Mouse (Mus musculus) midbrain, embryonic 11.5 days (tissue): ENCODE measurements around the gene Stk16. TPM values are rescaled to one million over a fixed set of nuclear protein-coding genes. Genes with fewer than 3 reads are reported as not detected.
"Not testable (repeated sequence)": the region's sequence is repeated elsewhere in the genome, so short reads cannot be mapped to it uniquely, and the experiment has no call there.

Experiments
- ATAC-seq: fragments of 200-750 bp; cut with Nextera tagmentation; 2 replicates; pipeline ENCODE4 v1.8.0; 2017; ENCODE audit warnings: moderate TSS enrichment, moderate library complexity; ENCODE audit not compliant: low FRiP score
- DNase-seq: peaks from one replicate; pipeline ENCODE4 v3.0.0; 2015; ENCODE audit warnings: low spot score; ENCODE audit errors: missing footprints
- H3K27ac ChIP-seq: fragments of 300-500 bp; sonication (generic); 2 replicates; pipeline ENCODE4 v1.5.1; 2014; ENCODE audit warnings: low read depth, low read length
- H3K27me3 ChIP-seq: fragments of 300-500 bp; sonication (generic); 2 replicates; pipeline ENCODE4 v1.6.1; 2014; ENCODE audit warnings: mild to moderate bottlenecking, low read length, moderate library complexity, mixed read lengths; ENCODE audit not compliant: control insufficient read depth, insufficient read depth
- H3K36me3 ChIP-seq: fragments of 300-500 bp; sonication (generic); 2 replicates; pipeline ENCODE4 v1.6.1; 2014; ENCODE audit warnings: mild to moderate bottlenecking, low read length, moderate library complexity, mixed read lengths; ENCODE audit not compliant: control insufficient read depth, insufficient read depth
- H3K4me1 ChIP-seq: fragments of 300-500 bp; sonication (generic); 2 replicates; pipeline ENCODE4 v1.6.1; 2014; ENCODE audit warnings: low read length; ENCODE audit not compliant: control insufficient read depth, insufficient read depth
- H3K4me2 ChIP-seq: fragments of 300-500 bp; sonication (generic); 2 replicates; pipeline ENCODE4 v1.6.1; 2014; ENCODE audit warnings: mild to moderate bottlenecking, moderate library complexity
- H3K4me3 ChIP-seq: fragments of 300-500 bp; sonication (generic); 2 replicates; pipeline ENCODE4 v1.5.1; 2014; ENCODE audit warnings: low read depth, low read length
- H3K9ac ChIP-seq: fragments of 300-500 bp; sonication (generic); 2 replicates; pipeline ENCODE4 v1.6.1; 2014; ENCODE audit warnings: low read length
- H3K9me3 ChIP-seq: fragments of 300-500 bp; sonication (generic); 2 replicates; pipeline ENCODE4 v1.6.1; 2016; ENCODE audit warnings: low read length; ENCODE audit not compliant: control insufficient read depth
- WGBS: fragments of 180-500 bp; shearing (Covaris S2); extraction: QIAGEN DNeasy Blood & Tissue Kit; methylation state at CpG from one replicate; pipeline ENCODE4 v1.1.7; 2014; 5-methylcytosine and 5-hydroxymethylcytosine counted together
- polyA plus RNA-seq: library from polyadenylated mRNA; unstranded; fragments of >200 nt; fragmentation: Nextera tagmentation; extraction: Ambion mirVana; gene quantifications from 2 replicates; pipeline ENCODE4 v1.2.1, GENCODE M21; 2014

The Stk16 gene
- polyA plus RNA-seq, 1 experiment from 2014 or later = 116 TPM

GRCm38 (mm10) chr1:75229158-75229557 is 18.5 kb downstream of the Stk16 start:
- DNase-seq (no peak), ATAC-seq (no peak)
- Histone ChIP-seq H3K27me3 (no peaks in the 10 kb centered on the region), H3K9ac (no peak overlapping the region), H3K4me2 (no peak overlapping the region), H3K9me3 (no peaks in the 10 kb centered on the region), H3K36me3 (no peaks in the 10 kb centered on the region), H3K27ac (no peak overlapping the region), H3K4me3 (no peak overlapping the region), H3K4me1 (no peaks in the 10 kb centered on the region)
- WGBS = 80% methylated on average over 4 of the region's 4 CpGs

- no peak for ATAC-seq
- Histone ChIP-seq H3K4me1 (no peaks in the 10 kb centered on the region), H3K27me3 (no peaks in the 10 kb centered on the region; the same call in 1 of the 2 replicates), H3K9ac (no peak overlapping the region), H3K9me3 (no peaks in the 10 kb centered on the region), H3K4me2 (no peak overlapping the region), H3K27ac (no peak overlapping the region), H3K4me3 (no peak overlapping the region), H3K36me3 (no peaks in the 10 kb centered on the region)
- no peak for DNase-seq
- WGBS = 77% methylated on average over 7 of the region's 7 CpGs
These were observed 19.8 kb downstream of the Stk16 start for GRCm38 (mm10) chr1:75230335-75230994.

GRCm38 (mm10) chr1:75231224-75231623 is 20.6 kb downstream of the Stk16 start:
- H3K4me1 ChIP-seq = peaks cover 2% of the 10 kb centered on the region; the same call in 1 of the 2 replicates
- 80% methylated on average over 4 of the region's 4 CpGs for WGBS

GRCm38 (mm10) chr1:75231664-75232152 is 21.1 kb downstream of the Stk16 start, which contains the start of gene A630095N17Rik:
Gene A630095N17Rik (minus strand): TSS chr1:75232102.
- Histone ChIP-seq H3K27me3 (no peaks in the 10 kb centered on the region; the same call in 1 of the 2 replicates), H3K4me2 (no peak within 1 kb of the TSS), H3K36me3 (no peaks in the 10 kb centered on the region), H3K9ac (no peak within 1 kb of the TSS), H3K27ac (no peak within 1 kb of the TSS), H3K9me3 (no peaks in the 10 kb centered on the region), H3K4me1 (peaks cover 3% of the 10 kb centered on the region), H3K4me3 (no peak within 1 kb of the TSS)
- 69% methylated on average over 5 of the region's 5 CpGs for WGBS
- DNase-seq (no peak), ATAC-seq (no peak)

More at GRCm38 (mm10) chr1:75231224-75231623, 20.6 kb downstream of the Stk16 start:
- Histone ChIP-seq H3K9ac (no peak overlapping the region), H3K27ac (no peak overlapping the region), H3K9me3 (no peaks in the 10 kb centered on the region), H3K4me3 (no peak overlapping the region), H3K36me3 (no peaks in the 10 kb centered on the region), H3K4me2 (no peak overlapping the region), H3K27me3 (no peaks in the 10 kb centered on the region; the same call in 1 of the 2 replicates)
- DNase-seq (no peak), ATAC-seq (no peak)

DNA sequence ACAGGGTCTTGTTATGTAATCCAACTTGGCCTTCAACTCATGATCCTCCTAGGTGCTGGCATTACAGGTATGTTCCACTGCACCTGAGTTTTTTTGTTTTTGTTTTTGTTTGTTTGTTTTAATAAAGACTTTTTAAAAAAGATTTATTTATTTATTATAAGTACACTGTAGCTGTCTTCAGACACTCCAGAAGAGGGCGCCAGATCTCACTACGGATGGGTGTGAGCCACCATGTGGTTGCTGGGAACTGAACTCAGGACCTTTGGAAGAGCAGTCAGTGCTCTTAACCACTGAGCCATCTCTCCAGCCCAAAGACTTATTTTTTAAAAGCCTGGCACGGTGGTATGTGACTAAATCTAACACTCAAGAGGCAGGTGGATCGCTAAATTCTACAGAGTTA is 21.9 kb downstream of the Stk16 start:
- not testable (repeated sequence) for H3K27ac ChIP-seq, H3K4me2 ChIP-seq, H3K4me1 ChIP-seq, ATAC-seq, DNase-seq, H3K9ac ChIP-seq, H3K36me3 ChIP-seq, H3K4me3 ChIP-seq, H3K9me3 ChIP-seq, H3K27me3 ChIP-seq
- WGBS = 64% methylated on average over 4 of the region's 4 CpGs

- ATAC-seq (peak; percentile 54), DNase-seq (peak; percentile 90)
- no peak overlapping the region for H3K27ac ChIP-seq
- H3K9me3 ChIP-seq = no peaks in the 10 kb centered on the region
- H3K4me3 ChIP-seq = no peak overlapping the region
- no peaks in the 10 kb centered on the region for H3K36me3 ChIP-seq
- H3K4me1 ChIP-seq = peaks cover 9% of the 10 kb centered on the region
- no peak overlapping the region for H3K9ac ChIP-seq
- H3K4me2 ChIP-seq = no peak overlapping the region
- H3K27me3 ChIP-seq = no peaks in the 10 kb centered on the region; the same call in 1 of the 2 replicates
- 4% methylated on average over 8 of the region's 8 CpGs for WGBS
These were observed 24.0 kb downstream of the Stk16 start for GRCm38 (mm10) chr1:75234606-75235005.

DNA sequence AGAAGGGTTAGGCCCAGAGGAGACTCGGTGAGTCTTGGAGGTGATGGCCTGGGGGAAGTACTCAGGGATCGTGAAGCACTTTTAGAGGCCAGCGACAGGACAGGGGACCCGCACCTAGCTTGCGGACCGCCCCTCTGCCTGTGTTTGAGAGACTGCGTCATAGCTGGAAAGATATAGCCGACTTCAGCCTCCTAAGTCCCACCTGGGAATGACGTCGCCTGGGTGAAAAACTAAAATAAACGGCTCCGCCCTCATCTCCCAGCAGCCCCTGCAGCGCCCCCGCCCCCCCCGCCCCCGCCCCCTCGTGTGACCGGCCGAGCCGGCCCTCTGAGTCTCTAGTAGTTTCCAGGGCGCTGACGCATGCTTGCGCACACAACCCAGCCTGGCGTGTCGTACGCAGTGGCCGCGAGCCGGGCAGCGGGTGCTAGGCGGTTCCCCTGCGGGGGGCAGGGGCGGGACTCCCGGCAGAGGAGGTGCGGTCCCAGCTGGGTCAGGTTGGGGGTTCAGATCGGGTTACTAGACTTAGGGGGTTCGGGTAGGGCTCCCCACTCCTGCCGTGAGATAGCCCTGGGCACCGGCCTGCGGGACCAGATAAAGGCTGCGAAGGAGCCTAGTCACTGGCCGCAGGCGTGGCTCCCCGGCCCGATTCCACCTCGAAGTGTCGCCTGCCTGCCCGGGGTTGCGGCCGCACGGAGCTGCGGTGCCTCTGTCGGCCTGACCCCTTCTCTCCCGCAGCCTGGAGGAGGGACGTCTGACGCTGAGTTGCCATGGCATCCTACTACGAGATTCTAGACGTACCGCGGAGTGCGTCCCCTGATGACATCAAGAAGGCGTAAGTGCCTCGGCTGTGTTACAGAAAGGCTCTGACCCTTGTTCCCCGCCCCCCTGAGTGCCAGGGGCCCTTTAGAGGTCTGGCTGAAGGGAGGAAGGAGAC is 25.7 kb downstream of the Stk16 start, which contains the start of gene Dnajb2:
TSS of gene Dnajb2 (plus strand) at position 290 of the 934 bp plus-strand sequence.
- no peaks in the 10 kb centered on the region for H3K9me3 ChIP-seq
- peak; percentile 96 for DNase-seq
- WGBS = under 1% methylated on average over 61 of the region's 64 CpGs
- no peaks in the 10 kb centered on the region; the same call in 1 of the 2 replicates for H3K27me3 ChIP-seq
- no peaks in the 10 kb centered on the region for H3K36me3 ChIP-seq
- H3K4me1 ChIP-seq = peaks cover 9% of the 10 kb centered on the region
- peak within 1 kb of the TSS; percentile 52; the same call in 1 of the 2 replicates for H3K27ac ChIP-seq
- H3K9ac ChIP-seq = peak within 1 kb of the TSS; percentile 76
- peak within 1 kb of the TSS; percentile 94 for H3K4me2 ChIP-seq
- ATAC-seq = peak; percentile 90
- H3K4me3 ChIP-seq = peak within 1 kb of the TSS; percentile 59

DNA sequence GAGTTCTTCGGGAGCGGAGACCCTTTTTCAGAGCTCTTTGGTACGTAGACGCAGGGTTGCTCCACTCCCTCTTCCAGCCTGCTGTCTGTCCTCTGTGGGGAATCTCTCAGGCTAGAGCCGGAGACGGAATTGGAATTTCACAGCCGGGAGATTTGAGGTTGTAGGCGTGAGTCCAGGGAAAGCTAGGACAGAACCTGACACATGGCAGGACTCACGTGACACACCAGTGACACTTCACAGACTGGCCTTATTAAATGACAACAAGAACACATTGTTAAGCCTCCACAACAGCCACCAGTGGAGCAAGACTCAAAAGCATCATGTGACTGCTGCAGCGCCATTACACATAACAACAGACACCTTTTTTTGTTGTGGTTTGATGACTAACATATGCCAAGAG is 29.0 kb downstream of the Stk16 start:
- ATAC-seq = no peak
- 85% methylated on average over 10 of the region's 10 CpGs for WGBS
- no peak overlapping the region for H3K4me2 ChIP-seq

More for the DNA sequence above, 29.0 kb downstream of the Stk16 start:
- DNase-seq = peak; percentile 56
- no peak overlapping the region for H3K9ac ChIP-seq
- 0 out of 2 replicates have a peak, but pooled peaks cover 2% of the 10 kb centered on the region for H3K36me3 ChIP-seq
- H3K9me3 ChIP-seq = no peaks in the 10 kb centered on the region
- H3K4me3 ChIP-seq = no peak overlapping the region
- H3K4me1 ChIP-seq = peaks cover 9% of the 10 kb centered on the region
- no peaks in the 10 kb centered on the region; the same call in 1 of the 2 replicates for H3K27me3 ChIP-seq
- no peak overlapping the region for H3K27ac ChIP-seq
